Mouse (Mus musculus) bone marrow macrophage, adult 2 months (primary cell): ENCODE data around the gene Tomm20l. TPM values are rescaled to one million over a fixed set of nuclear protein-coding genes. Genes with fewer than 3 reads are reported as not detected.
A peak's percentile ranks its signal among the peaks of the same experiment; 100 is the strongest.

ENCODE experiments used
- H3K27ac ChIP-seq: 2 replicates; pipeline ENCODE4 v1.5.1; 2012; ENCODE audit warnings: low read depth, low read length; ENCODE audit not compliant: insufficient read depth
- H3K4me1 ChIP-seq: 2 replicates; pipeline ENCODE4 v1.6.1; 2012; ENCODE audit warnings: low read length; ENCODE audit not compliant: control insufficient read depth, insufficient read depth
- H3K4me3 ChIP-seq: 2 replicates; pipeline ENCODE4 v1.5.1; 2012; ENCODE audit warnings: mild to moderate bottlenecking, low read length, moderate library complexity; ENCODE audit not compliant: insufficient read depth
- CTCF ChIP-seq: IDR thresholded peaks from 2 replicates; pipeline ENCODE4 v1.5.1; 2012; ENCODE audit warnings: low read depth, mild to moderate bottlenecking, low read length, moderate library complexity
- POLR2A ChIP-seq: IDR thresholded peaks from 2 replicates; pipeline ENCODE4 v1.6.1; 2012; ENCODE audit warnings: mild to moderate bottlenecking, low read depth, low read length, borderline replicate concordance
- polyA plus RNA-seq: library from polyadenylated mRNA; stranded (reverse); fragments of >200 nt; gene quantifications from 2 replicates; pipeline ENCODE4 v1.2.4, GENCODE M21; 2012; ENCODE audit not compliant: missing spikeins, insufficient read depth, insufficient read length

Gene Tomm20l
- polyA plus RNA-seq, 1 experiment = not detected

DNA sequence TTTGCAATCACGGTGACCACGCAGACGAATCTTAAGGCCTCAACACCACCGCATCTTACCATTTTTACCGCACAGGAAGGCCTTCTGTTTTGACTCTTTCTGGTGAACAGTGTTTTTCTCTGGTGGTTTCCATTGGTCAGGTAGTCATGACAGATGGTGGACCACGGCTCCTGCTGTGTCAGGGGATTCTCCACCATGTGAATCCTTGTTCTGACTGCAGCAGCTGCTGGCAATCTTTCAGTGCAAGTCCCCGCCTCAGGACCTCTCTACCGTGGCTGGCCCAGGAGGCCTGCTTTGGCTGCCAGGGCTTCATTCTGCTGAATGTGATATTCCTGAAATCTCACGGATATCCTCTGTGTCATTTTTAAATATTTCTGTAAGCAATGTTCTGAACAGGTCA lies 12.1 kb downstream of the Tomm20l start:
- Histone ChIP-seq H3K27ac (no peak overlapping the region), H3K4me1 (no peaks in the 10 kb centered on the region), H3K4me3 (no peak overlapping the region)
- TF ChIP-seq POLR2A (no peak), CTCF (no peak)

GRCm38 (mm10) chr12:71135581-71135980 lies 24.4 kb downstream of the Tomm20l start:
- peak overlapping the region; percentile 41 for H3K4me3 ChIP-seq
- TF ChIP-seq POLR2A (no peak), CTCF (no peak)

GRCm38 (mm10) chr12:71136130-71136973 lies 25.1 kb downstream of the Tomm20l start, which contains the start of the genes Timm9 and 2700049A03Rik:
Gene Timm9, minus strand, starts transcription at chr12:71136684.
Gene 2700049A03Rik, plus strand, starts transcription at chr12:71136848.
- TF ChIP-seq CTCF = no peak
- TF ChIP-seq POLR2A = no peak

More at GRCm38 (mm10) chr12:71135581-71135980, 24.4 kb downstream of the Tomm20l start:
- peaks cover 8% of the 10 kb centered on the region for H3K4me1 ChIP-seq
- H3K27ac ChIP-seq = no peak overlapping the region

DNA sequence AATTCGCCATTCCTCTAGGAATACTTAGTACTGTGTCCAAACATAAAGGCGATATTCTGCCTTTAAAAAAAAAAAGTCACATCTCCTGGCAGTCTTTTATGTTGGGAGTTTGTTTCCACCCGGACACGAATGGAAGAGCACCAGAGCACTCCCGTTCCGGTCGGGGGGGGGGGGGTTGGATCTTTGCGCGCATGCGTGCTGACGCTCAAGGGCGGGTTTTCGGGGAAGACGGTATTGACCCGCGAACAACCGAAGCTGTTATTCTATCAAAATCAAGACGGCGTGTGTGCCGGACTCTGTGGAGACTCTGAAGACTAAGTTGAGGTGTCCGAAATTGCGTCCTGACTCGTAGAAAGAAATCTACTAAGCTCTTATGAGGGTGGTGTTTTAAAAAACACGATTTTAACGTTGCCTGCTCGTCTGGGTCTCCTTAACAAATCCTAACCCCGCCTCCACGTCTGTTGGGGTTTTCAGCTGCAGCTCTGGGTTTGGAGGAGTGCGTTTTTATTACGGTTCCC lies 25.8 kb downstream of the Tomm20l start:
- H3K27ac ChIP-seq = peak overlapping the region; percentile 70
- TF ChIP-seq CTCF (no peak), POLR2A (no peak)
- H3K4me1 ChIP-seq = peaks cover 8% of the 10 kb centered on the region
- H3K4me3 ChIP-seq = peak overlapping the region; percentile 100

More at GRCm38 (mm10) chr12:71136130-71136973, 25.1 kb downstream of the Tomm20l start, which contains the start of the genes Timm9 and 2700049A03Rik:
- Histone ChIP-seq H3K4me1 (peaks cover 8% of the 10 kb centered on the region), H3K27ac (peak within 1 kb of the TSS; percentile 70), H3K4me3 (peak within 1 kb of the TSS; percentile 100)

DNA sequence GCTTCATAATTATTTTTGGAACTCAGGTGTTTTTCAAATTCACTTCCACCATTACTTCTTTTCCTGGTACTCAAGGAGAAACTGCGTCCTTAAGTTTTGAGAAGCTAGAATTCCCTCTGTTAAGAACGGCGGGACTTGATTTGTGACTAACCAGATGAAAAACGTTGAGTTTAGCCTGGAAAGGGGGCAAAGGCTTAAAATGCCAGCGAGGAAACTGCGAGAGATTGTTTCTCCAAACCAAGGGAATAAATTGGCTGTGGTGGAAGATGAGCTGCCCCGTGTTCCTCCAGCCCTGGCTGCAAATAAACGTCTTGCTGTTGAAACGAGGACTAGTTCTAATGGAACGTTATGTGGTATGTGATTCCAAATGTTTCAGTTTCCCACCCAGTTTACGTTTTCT lies 26.5 kb downstream of the Tomm20l start:
- TF ChIP-seq CTCF (no peak), POLR2A (no peak)
- Histone ChIP-seq H3K4me3 (peak overlapping the region; percentile 100), H3K4me1 (peaks cover 8% of the 10 kb centered on the region), H3K27ac (no peak overlapping the region)

DNA sequence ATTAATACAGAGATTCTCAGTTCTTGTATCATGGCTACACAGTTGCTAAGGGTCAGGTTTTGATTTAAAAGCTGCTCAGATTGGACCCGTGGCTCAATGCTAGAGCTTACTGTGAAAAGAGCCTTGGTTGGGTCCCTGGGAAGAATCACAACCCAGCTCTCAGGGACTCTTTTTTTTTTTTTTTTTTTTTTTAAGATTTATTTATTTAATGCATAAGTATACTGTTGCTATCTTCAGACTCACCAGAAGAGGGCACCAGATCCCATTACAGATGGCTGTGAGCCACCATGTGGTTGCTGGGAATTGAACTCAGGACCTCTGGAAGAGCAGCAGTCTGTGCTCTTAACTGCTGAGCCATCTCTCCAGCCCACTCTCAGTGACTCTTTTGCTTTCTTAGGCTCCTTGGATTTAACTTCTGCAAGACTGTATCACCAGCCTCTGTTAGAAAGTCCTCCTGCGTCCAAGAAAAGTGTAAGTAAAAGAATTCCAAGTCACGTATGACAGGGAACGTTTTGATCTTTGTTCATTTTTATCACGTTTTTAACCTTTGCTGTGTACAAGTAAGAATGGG lies 28.1 kb downstream of the Tomm20l start:
- H3K4me1 ChIP-seq = peaks cover 8% of the 10 kb centered on the region
- TF ChIP-seq POLR2A = no peak
- no peak overlapping the region for H3K4me3 ChIP-seq
- H3K27ac ChIP-seq = no peak overlapping the region

- H3K27ac ChIP-seq = no peak overlapping the region
- TF ChIP-seq CTCF = no peak
- no peak for TF ChIP-seq POLR2A
- H3K4me1 ChIP-seq = peaks cover 3% of the 10 kb centered on the region; the same call in 1 of the 2 replicates
- H3K4me3 ChIP-seq = no peak overlapping the region
These were observed 30.0 kb downstream of the Tomm20l start for GRCm38 (mm10) chr12:71141189-71141588.

DNA sequence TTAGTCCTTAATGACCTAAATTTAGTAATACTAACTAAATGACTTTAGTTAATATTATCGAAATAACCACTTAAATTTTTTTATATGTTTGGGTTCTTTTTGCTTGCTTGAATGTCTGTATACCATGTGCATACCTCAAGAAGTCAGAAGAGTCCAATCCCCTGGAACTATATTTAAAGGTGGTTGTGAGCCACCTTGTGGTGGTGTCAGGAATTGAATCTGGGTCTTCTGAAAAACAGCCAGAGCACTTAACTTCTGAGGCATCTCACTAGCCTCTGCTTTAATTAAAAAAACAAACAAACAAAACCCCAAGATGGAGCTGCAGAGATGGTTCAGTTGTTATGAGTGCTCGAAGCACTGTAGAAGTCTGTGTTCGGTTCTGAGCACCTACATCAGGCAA lies 36.4 kb downstream of the Tomm20l start:
- no peak for TF ChIP-seq CTCF
- TF ChIP-seq POLR2A = no peak
- H3K27ac ChIP-seq = no peak overlapping the region
- no peaks in the 10 kb centered on the region for H3K4me1 ChIP-seq
- H3K4me3 ChIP-seq = no peak overlapping the region

DNA sequence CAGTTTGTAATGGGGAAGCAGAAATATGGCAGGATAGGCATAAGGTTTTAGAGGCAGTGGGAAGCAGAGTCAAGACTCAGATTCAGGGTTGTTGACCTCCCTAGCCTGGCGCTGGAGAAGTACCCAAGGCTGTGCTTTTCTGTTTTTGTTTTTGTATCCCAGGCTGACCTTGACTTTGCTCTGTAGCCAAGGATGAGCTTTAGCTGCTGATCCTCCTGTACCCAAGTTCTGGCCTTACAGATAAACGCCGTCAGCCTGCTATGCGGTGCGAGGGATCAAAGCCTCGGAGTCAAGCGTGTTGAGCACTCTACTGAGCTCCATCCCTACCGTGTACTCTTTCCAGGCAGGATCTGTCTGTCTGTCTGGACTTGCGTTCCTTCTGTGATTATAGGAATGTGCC lies 37.6 kb downstream of the Tomm20l start:
- Histone ChIP-seq H3K4me3 (no peak overlapping the region), H3K27ac (no peak overlapping the region), H3K4me1 (no peaks in the 10 kb centered on the region)
- no peak for TF ChIP-seq CTCF
- no peak for TF ChIP-seq POLR2A

DNA sequence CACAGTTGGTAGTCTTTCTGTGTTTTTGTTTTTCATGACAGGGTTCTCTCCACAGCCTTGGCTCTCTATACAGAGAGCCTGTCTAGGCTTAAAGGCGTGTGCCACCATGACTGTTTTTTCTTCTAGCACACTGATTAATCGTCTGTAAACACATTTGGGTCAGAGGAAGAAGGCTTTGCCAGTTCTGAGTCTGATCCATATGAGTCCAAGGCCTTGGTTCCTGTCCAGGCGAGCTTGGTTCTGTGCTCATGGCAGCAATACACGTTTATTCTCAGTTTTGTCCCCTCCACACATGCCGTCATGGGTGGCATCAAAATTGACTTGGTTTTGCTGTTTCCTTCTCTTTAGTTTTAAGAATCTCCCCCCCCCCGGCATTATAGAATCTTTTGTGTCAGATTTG lies 38.2 kb downstream of the Tomm20l start:
- Histone ChIP-seq H3K4me1 (no peaks in the 10 kb centered on the region), H3K4me3 (no peak overlapping the region), H3K27ac (no peak overlapping the region)
- TF ChIP-seq POLR2A (no peak), CTCF (no peak)
